In the genomic region with DNA sequence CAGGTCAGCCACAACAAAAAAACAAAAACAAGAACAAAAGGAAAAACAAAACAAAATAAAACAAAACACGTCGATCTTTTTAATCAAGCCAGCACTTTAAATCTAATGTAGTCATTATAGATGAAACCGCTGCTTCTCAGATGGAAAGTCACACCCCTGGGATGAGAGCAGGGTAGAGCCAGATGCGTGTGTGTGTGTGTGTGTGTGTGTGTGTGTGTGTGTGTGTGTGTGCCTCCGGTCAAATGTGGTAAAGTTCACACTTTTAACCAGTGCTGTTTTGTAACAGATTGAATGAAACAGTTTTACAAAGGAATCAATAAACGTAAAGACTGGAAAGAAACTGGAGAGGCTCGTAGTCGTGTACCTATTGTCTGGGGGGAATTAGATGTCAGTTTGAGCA, we compare ENCODE assay signal across 20 mouse cellular contexts. TPM values are rescaled to one million over a fixed set of nuclear protein-coding genes. Genes with fewer than 3 reads are reported as not detected.
DNase-seq lines count a peak whose midpoint lies in the region; ATAC-seq and TF ChIP-seq lines count a peak whose summit lies in the region.
"Had no signal": no experiment of that assay in that cellular context is flagged by ENCODE, and none has a peak within 500 bp of the region (broad histone marks: within the 10 kb centered on the region; RNA-seq: fewer than 3 reads in every experiment).

No protein-coding gene starts in this region.

- DNase-seq in liver, adult 2 months (ENCODE audit: extremely low read depth, low read depth, low spot score), result peak; percentile 33
- peak; percentile 8 for DNase-seq in stomach, postnatal 0 days (ENCODE audit: low spot score)
- DNase-seq in gastrocnemius, postnatal 4 days (ENCODE audit: low spot score in 2 of 2), result no peak
- DNase-seq: adrenal gland, postnatal 10 days; cerebellum, adult 11-12 months; cerebellum, adult 9-10 months; cerebellum, postnatal 25 days; heart, adult 2 months; heart, postnatal 14 days had no signal

- H3K27ac ChIP-seq in forebrain, embryonic 12.5 days, result no peak overlapping the region
- H3K27ac ChIP-seq in forebrain, embryonic 15.5 days (replicated peaks), result no peak overlapping the region
- no peak overlapping the region for H3K27ac ChIP-seq in liver, adult 2 months (replicated peaks; ENCODE audit: insufficient read depth, low read depth, low read length)
- no peak overlapping the region for H3K27ac ChIP-seq in liver, embryonic 12.5 days
- H3K27ac ChIP-seq in neural tube, embryonic 13.5 days (replicated peaks), result 0 out of 2 replicates have a peak overlapping the region, but pooled peaks have one; percentile 38
- no peak overlapping the region for H3K27ac ChIP-seq in neural tube, embryonic 15.5 days (replicated peaks)
- no peak overlapping the region for H3K27ac ChIP-seq in stomach, postnatal 0 days (replicated peaks)
- H3K27ac ChIP-seq: heart, adult 2 months; heart, embryonic 15.5 days; hindbrain, embryonic 14.5 days; intestine, embryonic 15.5 days had no signal

- H3K79me2 ChIP-seq in liver, adult 2 months (ENCODE audit: control insufficient read depth, insufficient read depth, low read length), result no peaks in the 10 kb centered on the region

- peaks cover 26% of the 10 kb centered on the region for H3K4me1 ChIP-seq in forebrain, embryonic 12.5 days
- peaks cover 26% of the 10 kb centered on the region for H3K4me1 ChIP-seq in forebrain, embryonic 15.5 days
- no peaks in the 10 kb centered on the region; the same call in 1 of the 2 replicates for H3K4me1 ChIP-seq in liver, adult 2 months (ENCODE audit: control insufficient read depth, insufficient read depth, low read length)
- no peaks in the 10 kb centered on the region for H3K4me1 ChIP-seq in liver, embryonic 12.5 days
- peaks cover 48% of the 10 kb centered on the region for H3K4me1 ChIP-seq in neural tube, embryonic 13.5 days (replicated peaks)
- H3K4me1 ChIP-seq in neural tube, embryonic 15.5 days, result peaks cover 27% of the 10 kb centered on the region
- no peaks in the 10 kb centered on the region for H3K4me1 ChIP-seq in stomach, postnatal 0 days (replicated peaks; ENCODE audit: control insufficient read depth, insufficient read depth)
- H3K4me1 ChIP-seq: heart, embryonic 15.5 days; intestine, embryonic 15.5 days had no signal

- peaks cover 21% of the 10 kb centered on the region for H3K27me3 ChIP-seq in forebrain, embryonic 12.5 days
- H3K27me3 ChIP-seq in forebrain, embryonic 15.5 days, result no peaks in the 10 kb centered on the region
- H3K27me3 ChIP-seq in liver, adult 2 months (ENCODE audit: control insufficient read depth, insufficient read depth, low read length), result no peaks in the 10 kb centered on the region
- H3K27me3 ChIP-seq in liver, embryonic 12.5 days (replicated peaks), result no peaks in the 10 kb centered on the region
- H3K27me3 ChIP-seq in neural tube, embryonic 13.5 days, result no peaks in the 10 kb centered on the region
- no peaks in the 10 kb centered on the region for H3K27me3 ChIP-seq in neural tube, embryonic 15.5 days (replicated peaks)
- H3K27me3 ChIP-seq in stomach, postnatal 0 days (ENCODE audit: control insufficient read depth, insufficient read depth, low read length), result no peaks in the 10 kb centered on the region
- H3K27me3 ChIP-seq: intestine, embryonic 15.5 days had no signal

- peak overlapping the region; percentile 1; the same call in 1 of the 2 replicates for H3K4me2 ChIP-seq in forebrain, embryonic 12.5 days
- H3K4me2 ChIP-seq in forebrain, embryonic 15.5 days (replicated peaks), result no peak overlapping the region
- no peak overlapping the region for H3K4me2 ChIP-seq in liver, embryonic 12.5 days
- H3K4me2 ChIP-seq in neural tube, embryonic 13.5 days, result no peak overlapping the region
- no peak overlapping the region for H3K4me2 ChIP-seq in neural tube, embryonic 15.5 days
- H3K4me2 ChIP-seq in stomach, postnatal 0 days (replicated peaks; ENCODE audit: low read depth), result no peak overlapping the region
- H3K4me2 ChIP-seq: heart, embryonic 11.5 days; heart, embryonic 15.5 days; hindbrain, embryonic 14.5 days; intestine, embryonic 15.5 days had no signal

- H3K36me3 ChIP-seq in forebrain, embryonic 12.5 days (replicated peaks), result no peaks in the 10 kb centered on the region
- no peaks in the 10 kb centered on the region for H3K36me3 ChIP-seq in forebrain, embryonic 15.5 days
- no peaks in the 10 kb centered on the region for H3K36me3 ChIP-seq in liver, adult 2 months (ENCODE audit: control insufficient read depth, insufficient read depth, low read length)
- no peaks in the 10 kb centered on the region for H3K36me3 ChIP-seq in liver, embryonic 12.5 days
- H3K36me3 ChIP-seq in neural tube, embryonic 13.5 days, result no peaks in the 10 kb centered on the region
- H3K36me3 ChIP-seq in neural tube, embryonic 15.5 days, result no peaks in the 10 kb centered on the region
- H3K36me3 ChIP-seq in stomach, postnatal 0 days (ENCODE audit: control insufficient read depth, insufficient read depth, low read length), result no peaks in the 10 kb centered on the region
- H3K36me3 ChIP-seq: heart, embryonic 15.5 days; intestine, embryonic 15.5 days had no signal

- WGBS in forebrain, embryonic 12.5 days, result 17% methylated on average over 8 of the region's 8 CpGs
- 14% methylated on average over 8 of the region's 8 CpGs for WGBS in forebrain, embryonic 15.5 days
- WGBS in liver, adult 2 months, result 53% methylated on average over 8 of the region's 8 CpGs
- 83% methylated on average over 8 of the region's 8 CpGs for WGBS in liver, embryonic 12.5 days (ENCODE audit: insufficient replicate concordance)
- 28% methylated on average over 8 of the region's 8 CpGs for WGBS in neural tube, embryonic 13.5 days
- WGBS in neural tube, embryonic 15.5 days, result 25% methylated on average over 8 of the region's 8 CpGs
- WGBS in stomach, postnatal 0 days, result 71% methylated on average over 8 of the region's 8 CpGs

- TF ChIP-seq POLR2A in liver, adult 2 months (IDR thresholded peaks at IDR 0.05; ENCODE audit: extremely low read depth, insufficient read depth, low read length), result no peak

- ATAC-seq in forebrain, embryonic 12.5 days (ENCODE audit: low FRiP score), result peak; percentile 53; the same call in 1 of the 2 replicates
- ATAC-seq in forebrain, embryonic 15.5 days (replicated peaks), result no peak
- no peak for ATAC-seq in liver, embryonic 12.5 days
- ATAC-seq in neural tube, embryonic 13.5 days (ENCODE audit: low read depth), result no peak
- no peak for ATAC-seq in neural tube, embryonic 15.5 days (ENCODE audit: low FRiP score)
- ATAC-seq in stomach, postnatal 0 days (ENCODE audit: low FRiP score, low TSS enrichment), result no peak
- ATAC-seq: intestine, embryonic 15.5 days had no signal

- H3K9me3 ChIP-seq in forebrain, embryonic 12.5 days, result no peaks in the 10 kb centered on the region
- H3K9me3 ChIP-seq in forebrain, embryonic 15.5 days, result no peaks in the 10 kb centered on the region
- no peaks in the 10 kb centered on the region for H3K9me3 ChIP-seq in liver, embryonic 12.5 days (replicated peaks)
- H3K9me3 ChIP-seq in neural tube, embryonic 13.5 days, result no peaks in the 10 kb centered on the region
- no peaks in the 10 kb centered on the region for H3K9me3 ChIP-seq in neural tube, embryonic 15.5 days (replicated peaks)
- H3K9me3 ChIP-seq in stomach, postnatal 0 days (ENCODE audit: control insufficient read depth, low read length), result no peaks in the 10 kb centered on the region
- H3K9me3 ChIP-seq: heart, embryonic 15.5 days; intestine, embryonic 15.5 days had no signal

- H3K4me3 ChIP-seq in forebrain, embryonic 12.5 days (replicated peaks), result no peak overlapping the region
- no peak overlapping the region for H3K4me3 ChIP-seq in forebrain, embryonic 15.5 days
- no peak overlapping the region for H3K4me3 ChIP-seq in liver, adult 2 months (ENCODE audit: insufficient read depth, low read depth, low read length)
- H3K4me3 ChIP-seq in liver, embryonic 12.5 days, result no peak overlapping the region
- H3K4me3 ChIP-seq in neural tube, embryonic 13.5 days, result no peak overlapping the region
- no peak overlapping the region for H3K4me3 ChIP-seq in neural tube, embryonic 15.5 days (replicated peaks)
- no peak overlapping the region for H3K4me3 ChIP-seq in stomach, postnatal 0 days (ENCODE audit: low read depth, low read length)
- H3K4me3 ChIP-seq: heart, adult 2 months; heart, embryonic 15.5 days; intestine, embryonic 15.5 days had no signal

- H3K9ac ChIP-seq in forebrain, embryonic 12.5 days, result no peak overlapping the region
- no peak overlapping the region for H3K9ac ChIP-seq in forebrain, embryonic 15.5 days (replicated peaks)
- H3K9ac ChIP-seq in liver, adult 2 months (ENCODE audit: low read depth, low read length), result no peak overlapping the region
- no peak overlapping the region for H3K9ac ChIP-seq in liver, embryonic 12.5 days
- H3K9ac ChIP-seq in neural tube, embryonic 13.5 days, result no peak overlapping the region
- H3K9ac ChIP-seq in neural tube, embryonic 15.5 days (replicated peaks), result no peak overlapping the region
- no peak overlapping the region for H3K9ac ChIP-seq in stomach, postnatal 0 days (ENCODE audit: low read length)
- H3K9ac ChIP-seq: heart, embryonic 15.5 days; hindbrain, embryonic 14.5 days; intestine, embryonic 15.5 days had no signal

- TF ChIP-seq EP300 in stomach, postnatal 0 days (optimal IDR thresholded peaks at IDR 0.05), result no peak

- no peak for TF ChIP-seq CTCF in liver, adult 2 months (IDR thresholded peaks at IDR 0.05; ENCODE audit: low read depth, low read length)
- no peak for TF ChIP-seq CTCF in stomach, postnatal 0 days (IDR thresholded peaks at IDR 0.05; ENCODE audit: low read depth)

RNA-seq across cellular contexts. Expression of a gene that starts 50.0 kb away (rescaled TPM):
- 38.8 and 42.0 TPM in 2 replicates for polyA plus RNA-seq in forebrain, embryonic 12.5 days (2016; fragmentation: Nextera tagmentation; extraction: Ambion mirVana)
- 23.4 and 25.9 TPM in 2 replicates for polyA plus RNA-seq in forebrain, embryonic 15.5 days (2015; fragmentation: Nextera tagmentation; extraction: Ambion mirVana)
- total RNA-seq in liver, adult 2 months (2014; rRNA removed), result 12.5 and 12.8 TPM in 2 replicates
- 5.3 and 6.7 TPM in 2 replicates for polyA plus RNA-seq in liver, adult 2 months (2012; rRNA removed)
- 5.3 and 5.9 TPM in 2 replicates for polyA plus RNA-seq in liver, embryonic 12.5 days (2016; fragmentation: Nextera tagmentation; extraction: Ambion mirVana)
- polyA plus RNA-seq in neural tube, embryonic 13.5 days (2015; fragmentation: Nextera tagmentation; extraction: Ambion mirVana), result 40.7 and 47.0 TPM in 2 replicates
- polyA plus RNA-seq in neural tube, embryonic 15.5 days (2015; fragmentation: Nextera tagmentation; extraction: Ambion mirVana), result 31.5 and 37.7 TPM in 2 replicates
- 3.7 and 4.5 TPM in 2 replicates for polyA plus RNA-seq in stomach, postnatal 0 days (2015; fragmentation: Nextera tagmentation; extraction: Ambion mirVana)
- total RNA-seq in gastrocnemius, postnatal 4 days (2021), result 10 to 100 TPM; 32.8 to 36.5 TPM
- total RNA-seq: hematopoietic stem cell, adult 5-6 weeks; MEL had no signal

Comparison
In these comparisons a context has a peak if more than half of its experiments do, and no peak if none do; other contexts are left out.
1. DNase-seq: peak in liver, adult 2 months (single experiment) and stomach, postnatal 0 days (single experiment); none in gastrocnemius, postnatal 4 days (0 of 2).